In genomic region chr12:76886826-76887225, GRCm38 (mm10) we compare ENCODE assay signal across 12 mouse cellular contexts.
DNase-seq lines count a peak whose midpoint lies in the region; ATAC-seq and TF ChIP-seq lines count a peak whose summit lies in the region.
"Had no signal": no experiment of that assay in that cellular context is flagged by ENCODE, and none has a peak within 500 bp of the region (broad histone marks: within the 10 kb centered on the region; RNA-seq: fewer than 3 reads in every experiment).

No protein-coding gene starts in this region.

- peak; percentile 18 to 55 for DNase-seq in spleen, adult 2 months (ENCODE audit: low read depth in 1 of 2, low spot score in 2 of 2)
- no peak for DNase-seq in spleen, postnatal 14 days (ENCODE audit: low spot score in 2 of 2)
- peak; percentile 67 for DNase-seq in splenic B cell, adult 2 months (ENCODE audit: low read depth, low spot score)
- DNase-seq in adrenal gland, postnatal 14 days, result no peak
- no peak for DNase-seq in left cerebral cortex, adult 11 months (ENCODE audit: low spot score)
- DNase-seq: gastrocnemius, postnatal 36 days; liver, embryonic 13.5 days had no signal

- no peak for TF ChIP-seq CTCF in spleen, adult 2 months (IDR thresholded peaks at IDR 0.05; ENCODE audit: extremely low read depth, insufficient read depth, insufficient read length, insufficient replicate concordance)

- H3K27ac ChIP-seq in spleen, adult 2 months (ENCODE audit: insufficient read depth, low read length), result peak overlapping the region; percentile 68
- no peak overlapping the region for H3K27ac ChIP-seq in kidney, embryonic 14.5 days (ENCODE audit: low read depth, low read length)
- no peak overlapping the region for H3K27ac ChIP-seq in midbrain, embryonic 15.5 days
- H3K27ac ChIP-seq: liver, embryonic 13.5 days; macrophage had no signal

- H3K9ac ChIP-seq in kidney, embryonic 14.5 days (ENCODE audit: low read depth, low read length), result no peak overlapping the region
- no peak overlapping the region for H3K9ac ChIP-seq in midbrain, embryonic 15.5 days
- H3K9ac ChIP-seq: liver, embryonic 13.5 days had no signal

- no peak overlapping the region for H3K4me2 ChIP-seq in kidney, embryonic 14.5 days (replicated peaks; ENCODE audit: low read depth, low read length)
- H3K4me2 ChIP-seq in midbrain, embryonic 15.5 days, result no peak overlapping the region
- H3K4me2 ChIP-seq: liver, embryonic 13.5 days had no signal

- peaks cover 11% of the 10 kb centered on the region; the same call in 1 of the 2 replicates for H3K4me1 ChIP-seq in spleen, adult 2 months (ENCODE audit: control insufficient read depth, insufficient read depth, insufficient read length)
- H3K4me1 ChIP-seq in kidney, embryonic 14.5 days (ENCODE audit: control insufficient read depth, insufficient read depth, low read length), result peaks cover 3% of the 10 kb centered on the region; the same call in 1 of the 2 replicates
- H3K4me1 ChIP-seq in midbrain, embryonic 15.5 days, result no peaks in the 10 kb centered on the region

- no peak for TF ChIP-seq POLR2A in spleen, adult 2 months (IDR thresholded peaks at IDR 0.05; ENCODE audit: low read depth, low read length)

- H3K4me3 ChIP-seq in spleen, adult 2 months (ENCODE audit: extremely low read depth, insufficient read depth, insufficient read length), result no peak overlapping the region
- H3K4me3 ChIP-seq in kidney, embryonic 14.5 days (ENCODE audit: low read length), result no peak overlapping the region
- H3K4me3 ChIP-seq in midbrain, embryonic 15.5 days, result no peak overlapping the region
- H3K4me3 ChIP-seq: liver, embryonic 13.5 days had no signal

- H3K9me3 ChIP-seq in kidney, embryonic 14.5 days (ENCODE audit: control insufficient read depth, low read length), result no peaks in the 10 kb centered on the region
- no peaks in the 10 kb centered on the region for H3K9me3 ChIP-seq in midbrain, embryonic 15.5 days
- H3K9me3 ChIP-seq: liver, embryonic 13.5 days had no signal

- H3K27me3 ChIP-seq in spleen, adult 2 months (ENCODE audit: control insufficient read depth, insufficient read depth, low read length), result no peaks in the 10 kb centered on the region
- H3K27me3 ChIP-seq in splenic B cell, adult 2 months (ENCODE audit: control insufficient read depth, insufficient read depth, low read length, poor library complexity, severe bottlenecking), result no peaks in the 10 kb centered on the region
- no peaks in the 10 kb centered on the region for H3K27me3 ChIP-seq in kidney, embryonic 14.5 days (ENCODE audit: control insufficient read depth, insufficient read depth, low read length)
- no peaks in the 10 kb centered on the region for H3K27me3 ChIP-seq in midbrain, embryonic 15.5 days (replicated peaks)
- H3K27me3 ChIP-seq: liver, embryonic 13.5 days had no signal

- no peaks in the 10 kb centered on the region for H3K36me3 ChIP-seq in spleen, adult 2 months (ENCODE audit: control insufficient read depth, insufficient read depth, low read length)
- H3K36me3 ChIP-seq in splenic B cell, adult 2 months (ENCODE audit: control insufficient read depth, insufficient read depth, low read length, poor library complexity, severe bottlenecking), result no peaks in the 10 kb centered on the region; the same call in 1 of the 2 replicates
- H3K36me3 ChIP-seq in kidney, embryonic 14.5 days (ENCODE audit: control insufficient read depth, insufficient read depth, low read length), result no peaks in the 10 kb centered on the region; the same call in 1 of the 2 replicates
- peaks cover 2% of the 10 kb centered on the region; the same call in 1 of the 2 replicates for H3K36me3 ChIP-seq in midbrain, embryonic 15.5 days (replicated peaks)

- ATAC-seq in common myeloid progenitor, adult 5-6 weeks (replicated peaks; ENCODE audit: low read depth, poor library complexity, severe bottlenecking), result peak; percentile 93
- ATAC-seq in kidney, embryonic 14.5 days (ENCODE audit: low FRiP score, low TSS enrichment), result no peak
- ATAC-seq in midbrain, embryonic 15.5 days (replicated peaks), result no peak
- ATAC-seq: intestine, embryonic 16.5 days had no signal

- 40% methylated on average over 7 of the region's 7 CpGs for WGBS in spleen, adult 2 months
- WGBS in kidney, embryonic 14.5 days, result 86% methylated on average over 7 of the region's 7 CpGs
- 88% methylated on average over 7 of the region's 7 CpGs for WGBS in midbrain, embryonic 15.5 days

Comparison
In these comparisons a context has a peak if more than half of its experiments do, and no peak if none do; other contexts are left out.
1. DNase-seq: peak in spleen, adult 2 months (2 of 2) and splenic B cell, adult 2 months (single experiment); none in spleen, postnatal 14 days (0 of 2), adrenal gland, postnatal 14 days (single experiment) and left cerebral cortex, adult 11 months (single experiment).